Mouse (Mus musculus): ENCODE measurements at regions not wholly inside any gene's neighbourhood (a gene's known extent, or its start where the extent isn't known, plus 50 kb on each side); places are given as distances from the start of the nearest gene placed in this dataset.

GRCm38 (mm10) chr3:37962043-37962810 is 237.9 kb upstream of the Gm5148 start:
- no peak for DNase-seq

GRCm38 (mm10) chr3:37958361-37958978 is 234.2 kb upstream of the Gm5148 start:
- no peak for DNase-seq

- no peak for DNase-seq
Observed at GRCm38 (mm10) chr3:37956543-37956942, 232.3 kb upstream of the Gm5148 start.

GRCm38 (mm10) chr3:37952891-37953290 is 228.6 kb upstream of the Gm5148 start:
- peak in 1 of 2 experiments; percentile 19 for DNase-seq

GRCm38 (mm10) chr3:37952251-37952650 is 228.0 kb upstream of the Gm5148 start:
- DNase-seq, result no peak

- DNase-seq, result no peak
Observed at GRCm38 (mm10) chr3:37943661-37944060, 219.4 kb upstream of the Gm5148 start.

GRCm38 (mm10) chr3:37940016-37940415 is 215.7 kb upstream of the Gm5148 start:
- DNase-seq, result no peak

GRCm38 (mm10) chr3:37938870-37939269 is 214.6 kb upstream of the Gm5148 start:
- no peak for DNase-seq

- DNase-seq, result no peak
Observed at GRCm38 (mm10) chr3:37938284-37938596, 213.9 kb upstream of the Gm5148 start.

GRCm38 (mm10) chr3:37937381-37938283 is 213.3 kb upstream of the Gm5148 start:
- no peak for DNase-seq

- DNase-seq, result no peak
Observed at GRCm38 (mm10) chr3:37936251-37936931, 212.1 kb upstream of the Gm5148 start.

- no peak for DNase-seq
Observed at GRCm38 (mm10) chr3:37934905-37935708, 210.8 kb upstream of the Gm5148 start.

GRCm38 (mm10) chr3:37934236-37934635 is 209.9 kb upstream of the Gm5148 start:
- no peak for DNase-seq

- DNase-seq, result no peak
Observed at GRCm38 (mm10) chr3:37928731-37929130, 204.4 kb upstream of the Gm5148 start.

- DNase-seq, result no peak
Observed at GRCm38 (mm10) chr3:37919450-37920156, 195.3 kb upstream of the Gm5148 start.

GRCm38 (mm10) chr3:37916786-37917479 is 192.6 kb upstream of the Gm5148 start:
- no peak for DNase-seq

- DNase-seq, result no peak
Observed at GRCm38 (mm10) chr3:37916281-37916680, 192.0 kb upstream of the Gm5148 start.

- no peak for DNase-seq
Observed at GRCm38 (mm10) chr3:37915673-37916072, 191.4 kb upstream of the Gm5148 start.

GRCm38 (mm10) chr3:37914136-37914535 is 189.8 kb upstream of the Gm5148 start:
- no peak for DNase-seq

GRCm38 (mm10) chr3:37909821-37910220 is 185.5 kb upstream of the Gm5148 start:
- DNase-seq, result no peak

GRCm38 (mm10) chr3:37909008-37909407 is 184.7 kb upstream of the Gm5148 start:
- no peak for DNase-seq
